Mouse (Mus musculus) monocyte, adult 59 days (primary cell): ENCODE data around the gene Tmem44. TPM values are rescaled to one million over a fixed set of nuclear protein-coding genes. Genes with fewer than 3 reads are reported as not detected.

Experiments used
- total RNA-seq, 2 experiments: library from RNA; stranded (reverse); gene quantifications; one replicate each; pipeline ENCODE4 v1.2.4; 2023

The Tmem44 gene
- under 1 TPM in 1 of 2 experiments, not detected in 1; 0.34 TPM for total RNA-seq

GRCm38 (mm10) chr16:30550748-30551192 is at the start of gene Tmem44:
Gene Tmem44, minus strand, starts transcription at chr16:30550842.

GRCm38 (mm10) chr16:30599491-30600268 is 49.0 kb upstream of the Tmem44 start, which contains the start of gene Fam43a:
Gene Fam43a, plus strand, starts transcription at chr16:30599723.

GRCm38 (mm10) chr16:30587494-30588327 is 37.1 kb upstream of the Tmem44 start, which contains the start of gene Lsg1:
Gene Lsg1, minus strand, starts transcription at chr16:30587592.

Other genes with a start within 250 kb of the Tmem44 start
- under 1 TPM in 1 of 2 experiments, not detected in 1; 0.30 TPM for gene Gp5, start 240.1 kb downstream of the Tmem44 start, total RNA-seq
- gene Atp13a3, start 144.9 kb downstream of the Tmem44 start, total RNA-seq = 100 to 1,000 TPM; 106 to 116 TPM
- 10 to 100 TPM; 40.2 to 49.8 TPM for gene Lsg1, start 36.8 kb upstream of the Tmem44 start, total RNA-seq
- gene Fam43a, start 48.9 kb upstream of the Tmem44 start, total RNA-seq = 10 to 100 TPM; 66.3 to 82.0 TPM